Mouse (Mus musculus) c-Kit-positive CD71-positive TER-119-positive erythroid progenitor cells, embryonic 14.5 days (primary cell): ENCODE measurements at regions not wholly inside any gene's neighbourhood (a gene's known extent, or its start where the extent isn't known, plus 50 kb on each side); places are given as distances from the start of the nearest gene placed in this dataset.

Experiments used
- DNase-seq: peaks from one replicate; pipeline ENCODE4 v3.0.0-alpha.2; 2013; ENCODE audit warnings: low spot score

- no peak for DNase-seq
Observed at GRCm38 (mm10) chr1:73444216-73444890, 428.6 kb upstream of the Tnp1 start.

GRCm38 (mm10) chr1:73438385-73438784, 422.7 kb upstream of the Tnp1 start:
- DNase-seq, result no peak

- DNase-seq, result no peak
Observed at GRCm38 (mm10) chr1:73428101-73428500, 412.4 kb upstream of the Tnp1 start.

- DNase-seq, result no peak
Observed at GRCm38 (mm10) chr1:73425049-73425448, 409.3 kb upstream of the Tnp1 start.

GRCm38 (mm10) chr1:73418196-73418595, 402.5 kb upstream of the Tnp1 start:
- no peak for DNase-seq

GRCm38 (mm10) chr1:73411452-73411851, 395.7 kb upstream of the Tnp1 start:
- DNase-seq, result no peak

- DNase-seq, result no peak
Observed at GRCm38 (mm10) chr1:73399178-73399577, 383.5 kb upstream of the Tnp1 start.

GRCm38 (mm10) chr1:73395034-73395433, 379.3 kb upstream of the Tnp1 start:
- no peak for DNase-seq

- DNase-seq, result no peak
Observed at GRCm38 (mm10) chr1:73394466-73394865, 378.8 kb upstream of the Tnp1 start.

GRCm38 (mm10) chr1:73392077-73392476, 376.4 kb upstream of the Tnp1 start:
- no peak for DNase-seq

- no peak for DNase-seq
Observed at GRCm38 (mm10) chr1:73389976-73390375, 374.3 kb upstream of the Tnp1 start.

GRCm38 (mm10) chr1:73389174-73389573, 373.5 kb upstream of the Tnp1 start:
- DNase-seq, result no peak

- DNase-seq, result no peak
Observed at GRCm38 (mm10) chr1:73381578-73381977, 365.9 kb upstream of the Tnp1 start.

- no peak for DNase-seq
Observed at GRCm38 (mm10) chr1:73374531-73375375, 359.0 kb upstream of the Tnp1 start.

- DNase-seq, result no peak
Observed at GRCm38 (mm10) chr1:73368222-73368621, 352.5 kb upstream of the Tnp1 start.

GRCm38 (mm10) chr1:73365842-73366241, 350.1 kb upstream of the Tnp1 start:
- no peak for DNase-seq

- DNase-seq, result no peak
Observed at GRCm38 (mm10) chr1:73364300-73364683, 348.6 kb upstream of the Tnp1 start.

- no peak for DNase-seq
Observed at GRCm38 (mm10) chr1:73363549-73364299, 348.0 kb upstream of the Tnp1 start.

GRCm38 (mm10) chr1:73362122-73362521, 346.4 kb upstream of the Tnp1 start:
- no peak for DNase-seq

GRCm38 (mm10) chr1:73361300-73361699, 345.6 kb upstream of the Tnp1 start:
- no peak for DNase-seq

- DNase-seq, result no peak
Observed at GRCm38 (mm10) chr1:73354447-73354846, 338.7 kb upstream of the Tnp1 start.

GRCm38 (mm10) chr1:73348476-73348875, 332.8 kb upstream of the Tnp1 start:
- no peak for DNase-seq

GRCm38 (mm10) chr1:73344587-73344986, 328.9 kb upstream of the Tnp1 start:
- DNase-seq, result no peak
